Mouse (Mus musculus) stomach, postnatal 0 days (tissue): Measurements from ENCODE around the gene Ccdc92b.

ENCODE experiments used
- CTCF ChIP-seq: IDR thresholded peaks from 2 replicates; pipeline ENCODE4 v1.5.1; 2016; ENCODE audit warnings: antibody characterized with exemption, low read depth, mild to moderate bottlenecking, moderate library complexity
- EP300 ChIP-seq: optimal IDR thresholded peaks from 2 replicates; pipeline ENCODE3; 2016; ENCODE audit warnings: antibody characterized with exemption

DNA sequence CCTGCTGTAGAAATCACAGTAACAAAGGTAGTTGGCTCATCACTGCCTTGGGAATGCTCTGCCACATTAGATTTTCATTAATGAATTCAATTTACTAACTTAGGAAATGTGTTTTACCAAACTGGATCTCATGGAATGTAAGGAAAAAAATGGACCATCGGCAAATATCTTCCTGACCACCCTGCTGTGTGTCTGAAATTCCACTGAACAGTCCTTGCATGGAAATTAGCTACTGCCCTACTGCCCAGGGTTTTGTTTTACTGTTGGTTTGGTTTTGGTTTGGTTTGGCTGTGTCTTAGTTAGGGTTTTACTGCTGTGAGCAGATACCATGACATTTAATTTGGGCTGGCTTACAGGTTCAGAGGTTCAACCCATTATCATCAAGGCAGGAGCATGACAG lies 17.1 kb upstream of the Ccdc92b start:
- TF ChIP-seq CTCF (no peak), EP300 (no peak)
